Mouse (Mus musculus) A20 (cell line): Measurements from ENCODE around the gene Tmem132d.
"Not testable (repeated sequence)": the region's sequence is repeated elsewhere in the genome, so short reads cannot be mapped to it uniquely, and the experiment has no call there.

ENCODE experiments used
- DNase-seq: peaks from one replicate; pipeline ENCODE4 v3.0.0-alpha.2; 2011; ENCODE audit warnings: low read depth, low spot score

The Tmem132d gene

GRCm38 (mm10) chr5:128100331-128100730, 332.5 kb downstream of the Tmem132d start:
- DNase-seq = no peak

DNA sequence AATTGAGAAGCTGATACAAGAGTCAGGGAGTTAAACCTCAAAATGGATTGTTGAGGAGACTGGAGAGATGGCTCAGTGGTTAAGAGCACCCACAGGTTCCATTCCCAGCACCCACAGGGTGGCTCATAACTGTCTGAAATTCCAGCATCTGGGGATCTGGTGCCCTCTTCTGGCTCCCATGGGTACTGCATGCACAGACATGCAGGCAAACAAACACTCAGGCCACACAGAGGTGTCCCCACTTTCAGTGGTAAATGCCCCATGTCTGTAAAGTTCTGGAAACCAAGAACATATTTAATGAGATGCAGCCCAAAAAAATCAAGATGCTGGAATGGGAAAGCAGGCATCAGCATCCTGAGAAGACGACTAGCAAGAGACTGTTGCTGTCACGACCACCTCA, 333.4 kb downstream of the Tmem132d start:
- no peak for DNase-seq

- DNase-seq = no peak
These were observed 342.3 kb downstream of the Tmem132d start for GRCm38 (mm10) chr5:128090578-128090977.

GRCm38 (mm10) chr5:128075456-128075855, 357.4 kb downstream of the Tmem132d start:
- DNase-seq = no peak

GRCm38 (mm10) chr5:128072616-128073015, 360.3 kb downstream of the Tmem132d start:
- DNase-seq = no peak

DNA sequence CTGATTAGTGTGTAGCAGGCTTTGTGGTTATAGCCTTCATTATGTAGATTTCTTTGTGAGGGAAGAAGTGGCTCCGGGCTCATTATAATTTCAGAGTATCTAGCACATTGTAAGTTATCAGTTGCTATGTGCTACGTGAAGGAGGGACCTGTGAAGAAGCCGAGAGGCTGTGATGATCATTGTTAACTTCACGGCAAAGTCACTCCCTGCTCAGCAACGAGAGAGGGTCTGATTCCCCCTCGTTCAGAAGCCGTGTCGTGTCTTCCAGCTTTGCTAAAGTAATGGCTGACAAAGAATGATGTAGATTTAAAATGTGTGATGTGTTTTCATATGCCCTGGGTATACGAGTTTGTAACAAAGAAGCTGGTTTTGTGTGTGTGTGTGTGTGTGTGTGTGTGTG, 391.1 kb downstream of the Tmem132d start:
- no peak for DNase-seq

DNA sequence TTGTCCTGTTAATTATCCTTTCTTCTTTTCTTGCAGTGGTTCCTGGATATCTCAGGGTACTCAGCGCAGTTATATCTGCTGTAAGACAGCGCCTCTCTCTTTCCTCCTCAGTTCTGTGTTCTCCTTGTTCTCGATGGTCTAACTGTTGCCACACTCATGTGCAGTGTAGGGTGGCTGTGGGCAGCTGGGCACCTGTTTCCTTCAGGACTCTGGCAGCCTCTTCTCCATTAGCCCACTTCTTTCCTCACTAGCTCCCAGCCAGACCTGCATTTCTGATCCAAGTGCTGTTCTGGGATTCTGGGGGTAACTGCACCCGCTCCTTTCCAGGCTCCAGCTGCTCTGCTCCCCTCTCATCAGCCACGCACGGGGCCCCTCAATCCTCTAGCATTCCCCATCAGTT, 392.8 kb downstream of the Tmem132d start:
- DNase-seq = no peak

GRCm38 (mm10) chr5:128027076-128027475, 405.8 kb downstream of the Tmem132d start:
- DNase-seq = no peak

GRCm38 (mm10) chr5:128004666-128005065, 428.2 kb downstream of the Tmem132d start:
- no peak for DNase-seq

- DNase-seq = no peak
These were observed 436.2 kb downstream of the Tmem132d start for GRCm38 (mm10) chr5:127996526-127997245.

GRCm38 (mm10) chr5:127993460-127993859, 439.4 kb downstream of the Tmem132d start:
- no peak for DNase-seq

DNA sequence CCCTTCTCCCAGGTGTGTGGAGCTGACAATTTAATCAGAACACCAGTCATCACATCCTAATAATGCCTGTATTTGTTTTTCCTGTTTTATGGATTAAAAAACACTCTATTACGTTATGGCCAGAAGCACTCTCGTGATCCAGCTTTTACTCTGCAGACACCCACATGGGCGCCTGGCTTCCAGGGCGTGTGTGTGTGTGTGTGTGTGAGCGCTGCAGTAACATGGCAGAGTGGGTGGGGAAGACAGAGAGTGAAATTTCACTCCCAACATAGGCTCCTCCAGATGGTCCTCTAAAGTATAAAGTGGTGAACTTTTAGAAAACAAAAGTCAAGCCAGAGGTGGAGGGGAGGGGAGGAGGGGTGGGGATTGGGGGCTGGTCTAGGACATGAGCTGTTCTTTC, 442.1 kb downstream of the Tmem132d start:
- DNase-seq = no peak

DNA sequence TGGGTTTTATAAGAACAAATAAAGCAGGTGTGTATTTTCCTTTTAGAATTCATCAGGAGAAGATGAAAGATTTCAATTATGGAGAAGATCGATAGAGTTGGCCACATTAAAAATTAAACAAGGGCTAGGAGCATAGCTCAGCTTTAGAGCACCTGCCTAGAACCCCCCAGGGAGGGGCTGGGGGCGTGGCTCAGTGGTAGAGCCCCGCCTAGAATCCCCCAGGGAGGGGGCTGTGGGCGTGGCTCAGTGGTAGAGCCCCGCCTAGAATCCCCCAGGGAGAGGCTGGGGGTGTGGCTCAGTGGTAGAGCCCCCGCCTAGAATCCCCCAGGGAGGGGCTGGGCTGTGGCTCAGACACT, 452.9 kb downstream of the Tmem132d start:
- DNase-seq = not testable (repeated sequence)

GRCm38 (mm10) chr5:127979329-127980002, 453.4 kb downstream of the Tmem132d start:
- no peak for DNase-seq

DNA sequence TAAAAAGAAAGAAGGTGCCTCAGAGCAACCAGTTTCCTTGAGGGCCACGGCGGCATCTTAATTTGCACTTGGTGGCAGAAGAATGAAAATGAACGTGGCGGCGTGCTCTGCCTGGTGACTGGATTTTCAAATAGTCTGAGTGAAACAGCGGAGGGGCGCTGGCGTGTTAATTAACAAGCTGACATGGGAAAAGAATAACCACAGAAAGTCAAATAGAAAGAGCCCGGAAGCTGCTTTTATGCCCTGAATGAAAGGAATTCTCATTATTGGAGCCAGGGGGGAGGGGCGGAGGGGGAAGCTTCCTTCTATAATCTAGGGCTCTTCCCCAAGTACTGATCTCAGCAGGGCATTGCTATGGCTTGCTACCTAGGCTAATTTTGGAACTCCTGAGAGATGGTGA, 456.2 kb downstream of the Tmem132d start:
- DNase-seq = no peak

DNA sequence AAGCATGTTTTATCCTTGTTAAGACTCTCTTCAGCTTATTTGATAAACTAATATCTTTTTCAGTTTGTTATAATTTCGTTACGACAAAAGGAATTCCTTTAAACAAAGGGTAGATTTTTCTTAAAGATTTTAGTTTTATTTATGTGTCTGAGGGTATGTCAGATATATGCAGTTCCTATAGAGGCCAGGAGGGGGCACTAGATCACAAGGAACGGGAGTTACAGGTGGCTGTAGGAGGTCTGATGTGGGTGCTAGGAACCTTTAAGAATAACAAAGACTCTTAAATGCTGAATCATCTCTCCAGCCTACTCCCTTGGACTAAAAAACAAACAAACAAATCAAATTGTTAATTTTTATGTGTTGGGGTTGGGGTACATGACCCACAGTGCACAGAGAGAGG, 467.2 kb downstream of the Tmem132d start:
- no peak for DNase-seq

- DNase-seq = no peak
These were observed 470.2 kb downstream of the Tmem132d start for GRCm38 (mm10) chr5:127962656-127963055.

- DNase-seq = no peak
These were observed 476.3 kb downstream of the Tmem132d start for GRCm38 (mm10) chr5:127956511-127957097.

- no peak for DNase-seq
These were observed 478.6 kb downstream of the Tmem132d start for GRCm38 (mm10) chr5:127954231-127954790.

DNA sequence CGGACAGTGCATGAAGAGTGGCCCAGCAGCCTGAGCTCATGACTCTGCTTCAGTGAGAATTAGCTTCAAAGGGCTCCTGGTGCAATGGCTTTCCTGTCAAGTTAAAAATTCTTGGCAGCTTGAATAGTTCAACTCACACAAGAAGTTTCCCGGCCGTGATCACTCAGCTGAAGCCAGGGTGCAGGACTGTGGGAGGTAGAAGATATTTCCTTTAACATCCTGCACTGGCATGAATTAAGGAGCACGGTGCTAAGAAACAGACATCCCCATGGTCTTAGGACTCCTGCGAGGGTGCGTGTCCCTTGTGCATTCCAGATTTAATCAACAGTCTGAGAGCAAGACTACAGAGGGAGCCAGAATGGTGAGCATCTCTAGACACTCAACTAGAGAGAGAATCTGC, 480.1 kb downstream of the Tmem132d start:
- no peak for DNase-seq

DNA sequence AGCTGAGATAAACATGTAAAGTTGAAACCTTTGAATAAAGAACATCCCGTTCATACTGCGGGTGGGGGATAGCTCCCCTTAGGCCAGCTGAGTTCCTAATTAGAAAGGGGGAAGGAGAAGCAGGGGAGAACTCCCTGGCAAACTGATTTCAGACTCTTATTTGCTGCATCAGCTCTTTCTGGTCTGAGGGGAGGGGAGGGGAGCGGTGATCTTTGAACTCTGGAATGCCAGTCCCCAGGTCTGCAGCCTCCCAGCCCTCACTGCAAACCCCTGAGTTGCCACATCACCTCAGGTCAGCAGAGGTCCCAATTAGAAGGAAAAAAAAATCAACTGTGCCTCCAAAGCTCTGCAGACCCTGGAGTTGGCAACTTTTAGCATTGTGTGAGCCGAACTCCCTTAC, 482.3 kb downstream of the Tmem132d start:
- no peak for DNase-seq

DNA sequence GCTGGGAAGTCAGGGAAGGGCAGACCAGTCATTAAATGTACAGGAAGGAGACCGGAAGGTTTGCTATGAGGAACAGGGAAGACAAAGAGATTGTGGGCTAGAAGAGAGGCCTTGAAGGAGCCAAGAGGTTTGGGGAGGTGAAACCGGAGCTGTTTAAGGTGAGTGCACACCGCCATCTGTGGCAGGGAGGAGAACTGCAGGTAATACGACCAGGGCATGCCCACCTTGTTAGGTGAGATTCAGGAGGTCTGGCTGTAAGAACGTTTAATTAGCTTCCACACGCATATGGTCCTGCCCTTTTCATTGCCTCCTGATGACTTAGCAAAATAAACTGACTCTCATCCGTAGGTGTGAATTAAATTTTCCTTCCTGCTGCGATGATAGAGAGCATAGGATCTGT, 485.6 kb downstream of the Tmem132d start:
- DNase-seq = no peak

- DNase-seq = not testable (repeated sequence)
These were observed 490.7 kb downstream of the Tmem132d start for GRCm38 (mm10) chr5:127942171-127942570.
